Mouse (Mus musculus) sigmoid colon, adult 10 weeks (tissue): ENCODE results near the gene Pgm2l1. TPM values are rescaled to one million over a fixed set of nuclear protein-coding genes. Genes with fewer than 3 reads are reported as not detected.

Experiments
- polyA plus RNA-seq: library from polyadenylated mRNA; stranded (reverse); fragments of 350-450 nt; fragmentation: Illumina TruSeq; extraction: RNeasy Lipid Tissue Mini Kit (QIAGEN cat#74804); gene quantifications from one replicate; pipeline ENCODE4 v1.2.3, GENCODE M21; 2014; ENCODE audit warnings: low read depth, low replicate concordance

The Pgm2l1 gene
- 24.8 TPM for polyA plus RNA-seq

DNA sequence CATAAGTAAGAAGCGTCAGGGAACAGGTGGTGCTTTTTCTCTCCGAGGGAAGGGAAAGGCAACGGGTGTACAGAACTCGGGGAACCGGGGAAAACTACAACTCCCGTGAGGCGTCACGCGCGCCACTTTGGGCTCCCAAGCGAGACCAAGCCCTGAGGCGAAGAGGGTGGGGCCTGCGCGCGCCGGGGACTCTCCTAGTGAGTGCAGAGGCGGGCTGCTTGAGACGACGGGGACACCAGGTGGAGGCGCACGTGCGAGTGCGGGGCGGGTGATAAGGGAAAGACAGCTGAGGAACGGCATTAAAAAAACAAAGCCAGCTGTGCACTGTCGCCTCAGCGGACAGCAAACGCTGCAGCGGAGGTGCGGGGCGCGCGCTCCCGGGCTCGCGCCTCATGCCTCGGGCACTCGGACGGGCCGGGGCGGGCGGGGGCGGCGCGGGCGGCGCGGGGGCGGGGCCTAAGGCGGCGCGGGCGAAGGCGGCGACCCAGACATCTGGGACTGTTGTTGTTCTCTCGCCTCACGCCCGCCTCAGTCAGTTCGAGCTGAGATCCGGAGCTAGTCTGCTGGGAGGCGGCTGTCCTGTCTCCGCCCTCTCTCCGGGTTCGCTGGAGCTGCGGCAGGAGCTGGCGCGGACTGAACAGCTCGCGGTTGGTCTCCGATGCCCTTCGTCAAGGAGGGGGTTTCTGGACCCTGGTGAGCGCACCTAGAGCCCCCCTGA, at the start of gene Pgm2l1:
Gene Pgm2l1 (plus strand): TSS at position 237 of the 718 bp plus-strand sequence.

DNA sequence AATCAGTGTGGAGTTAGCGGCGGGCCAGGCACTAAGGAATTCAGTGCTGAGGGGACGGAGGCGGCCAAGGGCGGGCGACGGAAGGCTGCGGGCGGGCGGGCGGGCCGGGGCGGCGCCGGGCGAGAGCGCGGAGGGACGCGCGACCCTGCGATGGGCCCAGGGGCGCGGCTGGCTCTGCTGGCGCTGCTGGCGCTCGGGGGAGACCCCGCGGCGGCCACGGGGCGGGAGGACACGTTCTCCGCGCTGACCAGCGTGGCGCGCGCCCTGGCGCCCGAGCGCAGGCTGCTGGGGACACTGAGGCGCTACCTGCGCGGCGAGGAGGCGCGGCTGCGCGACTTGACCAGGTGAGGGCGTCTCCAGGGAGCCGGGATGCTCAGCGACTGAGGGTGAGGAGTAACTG, 58.2 kb downstream of the Pgm2l1 start, which contains the start of gene P4ha3:
Gene P4ha3 (plus strand): TSS at position 138 of the 400 bp plus-strand sequence.

Other genes with a start within 250 kb of the Pgm2l1 start
- gene Rnf169, start 246.9 kb upstream of the Pgm2l1 start, polyA plus RNA-seq = 10.3 TPM
- gene Chrdl2, start 221.2 kb upstream of the Pgm2l1 start, polyA plus RNA-seq = 0.54 TPM
- 43.0 TPM for gene Pold3, start 105.8 kb upstream of the Pgm2l1 start, polyA plus RNA-seq
- gene Lipt2, start 68.1 kb upstream of the Pgm2l1 start, polyA plus RNA-seq = 19.9 TPM
- 422 TPM for gene Kcne3, start 50.9 kb upstream of the Pgm2l1 start, polyA plus RNA-seq
- gene P4ha3, start 58.1 kb downstream of the Pgm2l1 start, polyA plus RNA-seq = 1.6 TPM
- gene C2cd3, start 144.8 kb downstream of the Pgm2l1 start, polyA plus RNA-seq = 23.2 TPM
- gene Ppme1, start 144.9 kb downstream of the Pgm2l1 start, polyA plus RNA-seq = 63.2 TPM
- gene Ucp3, start 245.6 kb downstream of the Pgm2l1 start, polyA plus RNA-seq = 0.16 TPM